Mouse (Mus musculus): ENCODE measurements around the gene Kif27.
A peak's percentile ranks its signal among the peaks of the same experiment; 100 is the strongest.

Kif27 gene

DNA sequence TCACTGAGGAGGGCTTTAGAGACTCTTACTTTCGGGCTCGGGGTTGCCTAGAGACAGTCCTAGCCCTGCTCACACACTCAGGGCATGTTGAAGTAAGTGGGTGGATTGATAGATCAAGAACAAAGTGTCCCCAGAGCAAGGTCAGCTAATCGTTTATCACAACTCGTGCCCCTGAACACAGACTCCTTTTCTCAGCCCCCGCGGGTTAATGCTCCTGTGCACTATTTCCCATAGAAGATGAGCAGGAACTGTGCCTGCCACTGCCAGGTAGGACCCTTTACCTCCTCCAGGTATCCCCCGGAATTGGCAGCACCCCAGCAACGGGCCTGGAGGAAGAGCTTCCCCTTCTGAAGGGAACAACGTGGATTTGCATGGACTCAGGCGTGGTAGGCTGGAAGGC, 82.7 kb downstream of the Kif27 start:
- no peak for DNase-seq

DNA sequence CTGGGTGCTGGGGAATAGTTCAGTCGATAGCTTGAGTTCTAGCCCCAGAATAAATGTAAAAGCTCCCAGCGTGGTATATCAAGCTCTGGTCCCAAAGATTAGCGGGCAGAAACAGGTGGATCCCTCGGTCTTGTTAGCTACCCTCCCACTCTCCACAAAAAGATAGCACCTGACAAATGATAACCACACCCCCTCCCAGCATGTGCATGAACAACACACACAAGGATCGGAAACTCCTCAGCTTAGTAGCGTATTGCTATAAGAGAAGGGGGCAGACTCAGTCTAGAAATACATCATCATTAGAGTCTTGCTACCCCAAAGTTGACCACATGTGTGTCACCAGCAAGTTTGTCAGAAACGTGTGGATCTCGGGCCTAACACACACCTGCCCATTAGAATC, 83.3 kb downstream of the Kif27 start, which contains the start of gene Gkap1:
Gkap1 (minus strand) TSS at position 101 of the 400 bp plus-strand sequence.
- DNase-seq: no peak

DNA sequence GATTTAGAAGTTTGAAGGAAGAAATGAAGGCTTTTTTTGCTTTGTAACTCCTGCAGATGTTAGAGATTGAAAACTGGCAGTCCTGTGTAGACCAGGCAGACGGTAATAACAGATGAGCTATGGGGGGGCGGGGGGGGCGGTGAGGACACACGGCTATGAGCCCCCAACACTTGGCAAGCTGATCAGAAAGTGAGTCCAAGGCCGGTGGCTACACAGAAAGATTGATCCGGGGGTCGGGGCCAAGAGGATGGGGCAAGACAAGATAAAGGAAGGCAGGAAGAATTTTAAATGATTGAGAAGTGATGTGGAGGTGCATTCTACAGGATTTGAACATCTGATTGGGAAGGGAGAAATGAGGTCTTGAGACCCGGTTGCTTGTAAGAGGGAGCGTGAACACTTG, 83.8 kb downstream of the Kif27 start:
- no peak for DNase-seq

DNA sequence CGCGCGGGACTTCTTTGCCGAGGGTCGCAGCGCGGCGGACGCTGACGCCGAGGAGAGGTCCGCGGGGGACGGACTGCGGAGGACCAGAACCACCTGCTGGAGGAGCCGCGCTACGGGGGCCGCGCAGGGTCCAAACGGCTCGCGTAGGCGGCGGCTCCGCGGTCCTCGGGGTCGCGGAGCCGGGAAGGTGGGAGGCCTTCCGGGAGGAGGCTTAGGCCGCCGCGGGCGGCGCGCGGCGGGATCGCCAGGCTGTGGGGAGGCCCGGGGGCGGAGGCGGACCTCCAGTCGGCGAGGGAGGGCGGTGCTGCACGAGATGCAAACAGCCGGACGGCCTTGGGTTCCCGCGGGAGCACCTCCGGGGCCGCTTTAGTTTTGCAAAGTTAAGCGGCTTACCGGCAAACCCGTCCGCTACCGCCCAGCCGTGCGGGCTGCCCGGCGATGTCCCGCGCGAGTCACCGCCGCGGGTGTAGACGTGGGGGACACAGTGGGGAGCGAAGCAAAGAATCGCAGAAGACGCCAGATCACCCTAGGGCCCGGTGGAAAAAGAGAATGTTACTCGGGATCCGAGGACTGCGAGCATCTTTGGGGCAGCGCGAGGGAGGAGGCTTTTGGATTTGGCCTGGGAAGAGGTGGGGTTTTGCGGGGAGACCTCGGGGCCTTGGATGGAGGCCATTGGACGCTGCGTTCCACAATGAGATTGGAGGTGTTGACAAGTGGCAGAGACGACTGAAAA, 84.5 kb downstream of the Kif27 start:
- peak; percentile 32 to 51 for DNase-seq

DNA sequence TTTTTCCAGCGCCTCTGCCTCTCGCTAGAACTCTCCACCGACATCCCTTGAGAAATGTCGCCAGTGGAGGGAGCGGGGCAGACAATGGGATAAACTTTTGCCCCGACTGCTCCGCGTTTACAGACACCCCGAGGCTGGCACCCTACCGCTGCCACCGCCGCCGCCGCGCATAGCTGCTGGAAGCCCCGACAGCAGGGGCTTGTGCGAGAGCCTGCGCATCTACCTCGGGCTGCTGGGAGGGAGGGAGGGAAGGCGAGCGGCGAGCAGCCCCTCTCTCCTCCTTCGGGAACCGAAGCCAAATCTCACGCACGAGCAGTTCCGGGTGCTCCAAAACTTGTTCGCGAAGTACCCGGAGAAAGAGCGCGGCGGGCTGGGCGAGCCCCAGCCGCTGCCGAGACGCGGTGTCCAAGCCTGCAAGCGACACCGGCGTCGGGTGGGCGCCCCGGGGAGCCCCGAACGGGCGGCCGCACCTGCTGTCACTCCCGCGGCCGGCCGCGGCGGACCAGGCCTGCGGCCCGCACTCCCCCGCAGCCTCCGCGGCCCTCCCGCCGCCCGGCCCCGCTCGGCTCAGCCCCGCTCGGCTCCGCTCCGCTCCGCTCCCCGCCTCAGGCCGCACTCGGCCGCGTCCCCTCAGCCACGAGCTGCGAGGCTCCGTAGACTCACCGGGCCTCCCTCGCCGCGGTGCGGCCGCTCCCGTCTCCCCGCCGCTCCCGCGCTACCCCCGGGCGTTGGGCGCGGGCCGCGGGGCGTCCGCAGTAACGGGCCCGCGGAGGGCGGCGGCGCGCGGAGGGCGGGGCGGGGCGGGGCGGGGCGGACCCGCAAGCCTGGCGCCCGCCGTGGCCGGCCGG, 85.3 kb downstream of the Kif27 start:
- peak in 1 of 2 experiments; percentile 6 for DNase-seq

DNA sequence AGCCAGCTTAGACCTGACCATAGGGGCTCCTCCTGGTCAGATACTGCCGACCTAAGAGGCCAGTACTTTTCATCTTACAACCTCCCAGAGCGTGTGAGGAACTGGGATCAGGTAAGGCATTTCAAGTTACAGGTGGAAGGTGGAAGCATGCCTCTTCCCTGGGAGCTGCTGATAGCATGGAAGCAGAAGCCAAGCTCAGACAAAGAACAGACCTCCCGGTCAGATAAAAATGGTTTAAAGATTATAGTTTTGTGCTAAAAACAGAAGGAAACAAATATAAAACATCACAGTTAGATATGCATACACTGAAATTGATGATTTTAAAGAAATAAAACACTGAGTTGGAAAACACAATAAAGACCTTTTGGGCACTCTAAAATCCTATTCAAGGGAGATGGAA, 92.1 kb downstream of the Kif27 start:
- no peak for DNase-seq

DNA sequence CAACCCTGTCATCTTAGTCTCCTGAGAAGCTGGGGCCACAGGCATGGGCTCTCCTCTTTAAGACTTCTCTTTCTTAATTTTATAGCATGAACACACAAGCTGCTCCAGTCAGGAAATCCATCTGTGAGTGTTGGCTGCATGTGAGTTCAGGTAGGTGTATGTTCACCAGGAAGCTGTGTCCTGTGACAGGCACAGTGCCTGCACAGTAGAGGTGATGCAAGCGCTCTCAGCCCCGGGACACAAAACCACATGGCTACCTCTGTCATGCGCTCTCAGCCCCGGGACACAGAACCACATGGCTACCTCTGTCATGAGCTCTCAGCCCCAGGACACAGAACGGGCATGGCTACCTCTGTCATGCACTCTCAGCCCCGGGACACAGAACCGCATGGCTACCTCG, 95.4 kb downstream of the Kif27 start:
- DNase-seq: no peak

DNA sequence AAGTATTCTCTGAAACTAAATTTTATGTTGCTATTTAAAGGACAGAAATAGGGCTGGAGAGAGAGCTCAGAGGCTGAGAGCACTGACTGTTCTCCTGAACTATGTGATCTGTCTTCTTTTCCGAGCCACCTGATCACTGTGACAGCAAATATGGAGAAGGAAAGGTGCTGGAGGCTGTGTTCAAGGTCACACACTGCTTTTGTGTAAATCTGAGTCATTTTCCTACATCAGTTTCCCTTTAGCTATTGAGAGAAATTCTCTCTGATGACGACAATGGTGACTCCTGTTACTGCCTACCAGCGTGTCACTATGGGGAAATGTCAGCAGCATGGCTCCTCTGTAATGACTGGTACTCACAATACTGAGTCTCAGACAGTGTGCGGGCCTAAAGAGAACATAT, 97.2 kb downstream of the Kif27 start:
- DNase-seq: no peak

DNA sequence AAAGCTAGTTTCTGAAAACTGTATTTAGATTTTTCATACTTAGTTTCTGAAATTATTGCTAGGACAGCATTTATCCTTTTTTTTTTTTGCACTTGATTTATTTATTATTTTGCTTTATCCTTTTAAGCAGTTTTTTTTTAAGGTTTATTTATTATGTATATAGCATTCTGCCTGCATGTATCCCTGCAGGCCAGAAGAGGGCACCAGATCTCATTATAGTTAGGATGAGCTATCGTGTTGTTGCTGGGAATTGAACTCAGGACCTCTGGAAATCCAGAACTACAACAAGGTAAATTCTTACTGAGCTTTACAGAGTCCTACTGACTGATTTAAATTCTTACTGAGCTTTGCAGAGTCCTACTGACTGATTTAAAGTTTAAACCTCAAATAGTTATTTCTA, 105.7 kb downstream of the Kif27 start:
- DNase-seq: no peak

DNA sequence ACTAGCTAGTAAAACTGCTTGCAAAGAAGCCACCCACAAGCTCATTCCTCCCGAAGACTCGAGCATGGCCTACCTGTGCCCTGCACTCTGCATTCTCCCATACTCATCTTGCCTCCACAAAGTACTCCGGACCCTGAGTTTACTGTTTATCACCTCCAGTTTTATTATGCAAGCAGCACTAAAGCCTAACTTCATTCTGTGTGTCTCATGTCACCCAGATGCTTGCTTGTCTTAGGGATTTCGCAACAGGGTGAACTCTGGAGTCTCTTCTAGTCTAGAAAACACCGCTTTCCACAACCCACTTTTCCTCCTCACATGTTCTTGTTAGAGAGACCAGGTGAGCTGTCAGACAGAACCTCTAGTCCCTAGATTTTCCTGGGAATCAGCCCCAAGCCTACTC, 110.0 kb downstream of the Kif27 start:
- no peak for DNase-seq
